Mouse (Mus musculus) neural tube, embryonic 14.5 days (tissue): ENCODE measurements at regions not wholly inside any gene's neighbourhood (a gene's known extent, or its start where the extent isn't known, plus 50 kb on each side); places are given as distances from the start of the nearest gene placed in this dataset.

Experiments used
- ATAC-seq: fragments of 200-750 bp; cut with Nextera tagmentation; 2 replicates; pipeline ENCODE4 v1.8.0; 2017; ENCODE audit warnings: low read depth, mild to moderate bottlenecking, moderate TSS enrichment, moderate library complexity
- H3K27ac ChIP-seq: fragments of 300-500 bp; sonication (generic); 2 replicates; pipeline ENCODE4 v1.5.1; 2014; ENCODE audit warnings: low read depth, mild to moderate bottlenecking, control low read depth, low read length, moderate library complexity, mixed read lengths
- H3K27me3 ChIP-seq: fragments of 300-500 bp; sonication (generic); 2 replicates; pipeline ENCODE4 v1.6.1; 2014; ENCODE audit warnings: low read length; ENCODE audit not compliant: control insufficient read depth, insufficient read depth
- H3K36me3 ChIP-seq: fragments of 300-500 bp; sonication (generic); 2 replicates; pipeline ENCODE4 v1.6.1; 2014; ENCODE audit warnings: low read length, mixed read lengths; ENCODE audit not compliant: control insufficient read depth, insufficient read depth
- H3K4me1 ChIP-seq: fragments of 300-500 bp; sonication (generic); 2 replicates; pipeline ENCODE4 v1.6.1; 2014; ENCODE audit warnings: low read length; ENCODE audit not compliant: control insufficient read depth, insufficient read depth
- H3K4me2 ChIP-seq: fragments of 300-500 bp; sonication (generic); 2 replicates; pipeline ENCODE4 v1.6.1; 2014; ENCODE audit warnings: mild to moderate bottlenecking, low read depth, low read length, control low read depth
- H3K4me3 ChIP-seq: fragments of 300-500 bp; sonication (generic); 2 replicates; pipeline ENCODE4 v1.5.1; 2014; ENCODE audit warnings: low read depth, low read length, control low read depth, mixed read lengths
- H3K9ac ChIP-seq: fragments of 300-500 bp; sonication (generic); replicated peaks from 2 replicates; pipeline ENCODE4 v1.6.1; 2014; ENCODE audit warnings: low read depth, mild to moderate bottlenecking, control low read depth, low read length, mixed read lengths
- H3K9me3 ChIP-seq: fragments of 300-500 bp; sonication (generic); 2 replicates; pipeline ENCODE4 v1.6.1; 2016; ENCODE audit warnings: low read length; ENCODE audit not compliant: control insufficient read depth
- WGBS: fragments of 180-500 bp; shearing (Covaris S2); extraction: QIAGEN DNeasy Blood & Tissue Kit; methylation state at CpG from one replicate; pipeline ENCODE4 v1.1.7; 2014; 5-methylcytosine and 5-hydroxymethylcytosine counted together

- no peaks in the 10 kb centered on the region for H3K4me1 ChIP-seq
- H3K9ac ChIP-seq, result no peak overlapping the region
- 61% methylated on average over 1 of the region's 1 CpGs for WGBS
- no peak for ATAC-seq
- H3K27ac ChIP-seq, result no peak overlapping the region
- no peak overlapping the region for H3K4me2 ChIP-seq
- H3K9me3 ChIP-seq, result no peaks in the 10 kb centered on the region
- no peaks in the 10 kb centered on the region for H3K27me3 ChIP-seq
- H3K36me3 ChIP-seq, result no peaks in the 10 kb centered on the region
- no peak overlapping the region for H3K4me3 ChIP-seq
These were observed 57.2 kb downstream of the Foxa2 start for GRCm38 (mm10) chr2:147989616-147990015.

GRCm38 (mm10) chr2:147988586-147988985 lies 58.2 kb downstream of the Foxa2 start:
- no peak for ATAC-seq
- H3K4me2 ChIP-seq, result no peak overlapping the region
- no peaks in the 10 kb centered on the region for H3K36me3 ChIP-seq
- no peaks in the 10 kb centered on the region for H3K27me3 ChIP-seq
- H3K4me1 ChIP-seq, result no peaks in the 10 kb centered on the region
- H3K9me3 ChIP-seq, result no peaks in the 10 kb centered on the region
- no peak overlapping the region for H3K27ac ChIP-seq
- H3K9ac ChIP-seq, result no peak overlapping the region
- no peak overlapping the region for H3K4me3 ChIP-seq

GRCm38 (mm10) chr2:147985261-147985575 lies 61.6 kb downstream of the Foxa2 start:
- Histone ChIP-seq H3K27me3 (no peaks in the 10 kb centered on the region), H3K27ac (no peak overlapping the region), H3K9me3 (no peaks in the 10 kb centered on the region), H3K9ac (no peak overlapping the region), H3K36me3 (no peaks in the 10 kb centered on the region), H3K4me2 (no peak overlapping the region), H3K4me1 (no peaks in the 10 kb centered on the region), H3K4me3 (no peak overlapping the region)
- no peak for ATAC-seq
- 72% methylated on average over 2 of the region's 2 CpGs for WGBS

GRCm38 (mm10) chr2:147984547-147985260 lies 62.1 kb downstream of the Foxa2 start:
- no peaks in the 10 kb centered on the region for H3K27me3 ChIP-seq
- 52% methylated on average over 12 of the region's 12 CpGs for WGBS

GRCm38 (mm10) chr2:147980929-147981479 lies 65.8 kb downstream of the Foxa2 start:
- no peak for ATAC-seq
- H3K4me2 ChIP-seq, result no peak overlapping the region
- H3K27ac ChIP-seq, result no peak overlapping the region
- H3K9ac ChIP-seq, result no peak overlapping the region
- no peaks in the 10 kb centered on the region for H3K9me3 ChIP-seq
- 14% methylated on average over 6 of the region's 6 CpGs for WGBS
- no peaks in the 10 kb centered on the region for H3K4me1 ChIP-seq
- no peak overlapping the region for H3K4me3 ChIP-seq
- H3K27me3 ChIP-seq, result no peaks in the 10 kb centered on the region
- no peaks in the 10 kb centered on the region for H3K36me3 ChIP-seq

More at GRCm38 (mm10) chr2:147984547-147985260, 62.1 kb downstream of the Foxa2 start:
- Histone ChIP-seq H3K27ac (no peak overlapping the region), H3K4me1 (no peaks in the 10 kb centered on the region), H3K9me3 (no peaks in the 10 kb centered on the region), H3K4me3 (no peak overlapping the region), H3K36me3 (no peaks in the 10 kb centered on the region), H3K4me2 (no peak overlapping the region), H3K9ac (no peak overlapping the region)
- no peak for ATAC-seq

- Histone ChIP-seq H3K27me3 (no peaks in the 10 kb centered on the region), H3K27ac (no peak overlapping the region)
- 91% methylated on average over 1 of the region's 1 CpGs for WGBS
These were observed 66.4 kb downstream of the Foxa2 start for GRCm38 (mm10) chr2:147980408-147980807.

GRCm38 (mm10) chr2:147979660-147980364 lies 67.0 kb downstream of the Foxa2 start:
- 89% methylated on average over 4 of the region's 4 CpGs for WGBS
- Histone ChIP-seq H3K36me3 (no peaks in the 10 kb centered on the region), H3K27ac (no peak overlapping the region), H3K9me3 (no peaks in the 10 kb centered on the region), H3K27me3 (no peaks in the 10 kb centered on the region), H3K4me1 (no peaks in the 10 kb centered on the region), H3K4me2 (no peak overlapping the region), H3K9ac (no peak overlapping the region), H3K4me3 (no peak overlapping the region)
- ATAC-seq, result no peak

More at GRCm38 (mm10) chr2:147980408-147980807, 66.4 kb downstream of the Foxa2 start:
- no peaks in the 10 kb centered on the region for H3K9me3 ChIP-seq
- no peak for ATAC-seq
- H3K36me3 ChIP-seq, result no peaks in the 10 kb centered on the region
- no peak overlapping the region for H3K4me2 ChIP-seq
- H3K4me3 ChIP-seq, result no peak overlapping the region
- H3K4me1 ChIP-seq, result no peaks in the 10 kb centered on the region
- no peak overlapping the region for H3K9ac ChIP-seq

GRCm38 (mm10) chr2:147979001-147979400 lies 67.8 kb downstream of the Foxa2 start:
- Histone ChIP-seq H3K27ac (no peak overlapping the region), H3K4me1 (no peaks in the 10 kb centered on the region), H3K4me3 (no peak overlapping the region), H3K9me3 (no peaks in the 10 kb centered on the region), H3K9ac (no peak overlapping the region), H3K4me2 (no peak overlapping the region), H3K27me3 (no peaks in the 10 kb centered on the region), H3K36me3 (no peaks in the 10 kb centered on the region)
- 87% methylated on average over 1 of the region's 1 CpGs for WGBS
- ATAC-seq, result no peak

- ATAC-seq, result no peak
These were observed 72.0 kb downstream of the Foxa2 start for GRCm38 (mm10) chr2:147974776-147975175.

More at GRCm38 (mm10) chr2:147974776-147975175, 72.0 kb downstream of the Foxa2 start:
- Histone ChIP-seq H3K4me3 (no peak overlapping the region), H3K36me3 (no peaks in the 10 kb centered on the region), H3K9ac (no peak overlapping the region), H3K27ac (no peak overlapping the region), H3K27me3 (no peaks in the 10 kb centered on the region), H3K4me1 (no peaks in the 10 kb centered on the region), H3K4me2 (no peak overlapping the region), H3K9me3 (no peaks in the 10 kb centered on the region)
- 70% methylated on average over 2 of the region's 2 CpGs for WGBS
